Mouse (Mus musculus): Measurements from ENCODE around the gene Klk1b9.
"Not testable (repeated sequence)": the region's sequence is repeated elsewhere in the genome, so short reads cannot be mapped to it uniquely, and the experiment has no call there.

The Klk1b9 gene

GRCm38 (mm10) chr7:43975761-43976160 is at the start of gene Klk1b9:
Gene Klk1b9, plus strand, starts transcription at chr7:43976061.
- TF ChIP-seq GATA4 (IDR thresholded peaks at IDR 0.05; ENCODE audit: insufficient replicate concordance, low read length) = not testable (repeated sequence)

GRCm38 (mm10) chr7:43928521-43928920 is 47.3 kb upstream of the Klk1b9 start:
- no peak for TF ChIP-seq GATA4 (IDR thresholded peaks at IDR 0.05; ENCODE audit: insufficient replicate concordance, low read length)

- TF ChIP-seq GATA4 (IDR thresholded peaks at IDR 0.05; ENCODE audit: insufficient replicate concordance, low read length) = no peak
Observed at GRCm38 (mm10) chr7:43932337-43932736, 43.5 kb upstream of the Klk1b9 start.

DNA sequence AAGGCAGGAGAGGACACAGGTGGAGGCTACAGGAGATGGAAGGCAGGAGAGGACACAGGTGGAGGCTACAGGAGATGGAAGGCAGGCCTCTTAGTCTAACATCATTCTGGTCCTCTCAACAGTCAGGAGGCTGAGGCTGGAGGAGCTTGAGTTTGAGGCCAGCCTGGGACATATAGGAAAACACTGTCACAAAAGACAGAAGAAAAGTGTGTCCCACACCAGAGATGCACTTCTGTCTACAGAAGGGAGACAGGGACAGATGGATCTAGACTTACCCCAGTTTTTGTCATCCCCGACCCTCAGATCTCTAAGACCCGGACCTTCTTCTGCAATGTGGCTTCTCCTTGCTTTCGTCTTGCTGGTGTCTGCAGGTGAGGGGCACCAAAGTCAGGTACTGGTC is 42.4 kb upstream of the Klk1b9 start, which contains the start of gene Klk15:
Klk15 (plus strand) TSS at position 301 of the 400 bp plus-strand sequence.
- TF ChIP-seq GATA4 (IDR thresholded peaks at IDR 0.05; ENCODE audit: insufficient replicate concordance, low read length) = no peak

- no peak for TF ChIP-seq GATA4 (IDR thresholded peaks at IDR 0.05; ENCODE audit: insufficient replicate concordance, low read length)
Observed at GRCm38 (mm10) chr7:43934747-43935146, 41.1 kb upstream of the Klk1b9 start.

GRCm38 (mm10) chr7:43936551-43936950 is 39.3 kb upstream of the Klk1b9 start:
- no peak for TF ChIP-seq GATA4 (IDR thresholded peaks at IDR 0.05; ENCODE audit: insufficient replicate concordance, low read length)

- no peak for TF ChIP-seq GATA4 (IDR thresholded peaks at IDR 0.05; ENCODE audit: insufficient replicate concordance, low read length)
Observed at GRCm38 (mm10) chr7:43944727-43945264, 31.1 kb upstream of the Klk1b9 start.

GRCm38 (mm10) chr7:43950364-43950763 is 25.5 kb upstream of the Klk1b9 start, which contains the start of gene Klk1b8:
Gene Klk1b8, plus strand, starts transcription at chr7:43950664.
- no peak for TF ChIP-seq GATA4 (IDR thresholded peaks at IDR 0.05; ENCODE audit: insufficient replicate concordance, low read length)

DNA sequence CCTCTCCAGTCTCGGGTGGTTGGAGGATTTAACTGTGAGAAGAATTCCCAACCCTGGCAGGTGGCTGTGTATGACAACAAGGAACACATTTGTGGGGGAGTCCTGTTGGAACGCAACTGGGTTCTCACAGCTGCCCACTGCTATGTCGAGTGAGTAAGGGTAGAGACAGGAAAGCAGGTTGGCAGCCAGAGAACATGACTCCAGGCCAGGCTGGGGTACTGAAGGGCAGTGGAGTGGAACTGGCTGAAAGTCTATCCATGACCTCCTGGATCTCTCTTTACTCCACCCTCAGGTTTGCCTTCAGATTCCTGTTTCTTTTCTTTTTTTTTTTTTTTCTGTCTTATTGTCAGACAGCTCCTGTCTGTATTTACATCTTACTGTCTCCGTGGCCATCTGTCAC is 23.2 kb upstream of the Klk1b9 start:
- TF ChIP-seq GATA4 (IDR thresholded peaks at IDR 0.05; ENCODE audit: insufficient replicate concordance, low read length) = no peak

- TF ChIP-seq GATA4 (IDR thresholded peaks at IDR 0.05; ENCODE audit: insufficient replicate concordance, low read length) = no peak
Observed at GRCm38 (mm10) chr7:43966451-43966850, 9.4 kb upstream of the Klk1b9 start, which contains the start of gene Klk1b1. Gene Klk1b1, plus strand, starts transcription at chr7:43966751.

DNA sequence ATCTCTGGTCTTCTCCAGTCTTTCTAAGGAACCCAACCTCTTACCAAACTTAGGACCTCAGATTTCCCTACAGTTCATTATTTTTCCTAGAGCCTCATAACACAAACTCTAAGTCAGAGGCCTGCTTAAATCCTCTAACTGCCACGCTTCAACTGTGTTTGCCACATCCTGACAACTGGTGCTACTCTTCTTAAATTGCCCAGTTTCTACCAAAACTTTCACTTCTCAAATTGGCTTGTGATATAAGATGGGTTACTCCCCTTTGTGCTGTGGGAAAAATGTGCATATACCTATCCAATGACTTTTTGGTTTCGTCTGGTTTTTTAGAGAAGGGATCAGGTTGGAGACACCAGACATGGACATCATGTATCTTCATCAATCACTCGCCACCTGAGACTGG is 8.8 kb upstream of the Klk1b9 start:
- no peak for TF ChIP-seq GATA4 (IDR thresholded peaks at IDR 0.05; ENCODE audit: insufficient replicate concordance, low read length)

DNA sequence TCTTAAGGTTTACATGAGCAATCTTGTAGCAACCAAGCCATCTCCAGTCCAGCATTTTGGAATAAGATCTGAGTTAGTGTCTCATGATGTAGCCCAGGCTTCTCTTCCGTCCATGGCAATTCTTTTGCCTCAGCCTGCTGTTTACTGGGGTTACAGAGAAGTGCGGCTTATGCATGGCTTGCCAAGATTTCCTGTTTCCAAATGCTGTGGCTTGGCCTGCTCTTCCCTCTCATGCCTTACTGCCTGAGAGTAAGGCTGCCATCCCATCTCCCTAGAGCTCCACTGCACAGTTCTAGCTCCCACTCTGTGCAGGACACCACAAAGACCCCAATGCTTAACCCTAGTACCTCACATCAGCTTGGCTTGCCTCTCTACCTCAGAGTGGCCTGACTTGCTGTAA is 8.2 kb upstream of the Klk1b9 start:
- no peak for TF ChIP-seq GATA4 (IDR thresholded peaks at IDR 0.05; ENCODE audit: insufficient replicate concordance, low read length)

GRCm38 (mm10) chr7:43985657-43986056 is 9.8 kb downstream of the Klk1b9 start:
- TF ChIP-seq GATA4 (IDR thresholded peaks at IDR 0.05; ENCODE audit: insufficient replicate concordance, low read length) = no peak

DNA sequence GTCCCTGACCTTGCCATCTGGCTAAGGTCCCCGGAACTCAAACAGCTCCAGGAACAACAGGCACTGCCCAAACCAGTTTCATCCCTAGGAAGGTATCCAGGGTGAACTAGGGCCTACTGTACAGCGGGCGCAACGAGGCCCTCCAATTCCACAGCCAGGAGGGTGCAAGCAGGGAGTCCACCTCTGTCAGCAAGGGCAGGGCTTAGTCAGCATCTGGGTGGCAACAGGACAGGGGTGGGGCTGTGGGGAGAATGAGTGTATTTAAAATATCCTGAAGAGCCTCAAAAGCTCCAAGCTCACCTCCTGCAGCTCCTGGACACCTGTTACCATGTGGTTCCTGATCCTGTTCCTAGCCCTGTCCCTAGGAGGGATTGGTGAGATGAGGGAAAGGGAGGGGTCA is 19.7 kb downstream of the Klk1b9 start, which contains the start of gene Klk1b11:
Klk1b11 (plus strand) TSS at position 301 of the 400 bp plus-strand sequence.
- TF ChIP-seq GATA4 (IDR thresholded peaks at IDR 0.05; ENCODE audit: insufficient replicate concordance, low read length) = not testable (repeated sequence)

DNA sequence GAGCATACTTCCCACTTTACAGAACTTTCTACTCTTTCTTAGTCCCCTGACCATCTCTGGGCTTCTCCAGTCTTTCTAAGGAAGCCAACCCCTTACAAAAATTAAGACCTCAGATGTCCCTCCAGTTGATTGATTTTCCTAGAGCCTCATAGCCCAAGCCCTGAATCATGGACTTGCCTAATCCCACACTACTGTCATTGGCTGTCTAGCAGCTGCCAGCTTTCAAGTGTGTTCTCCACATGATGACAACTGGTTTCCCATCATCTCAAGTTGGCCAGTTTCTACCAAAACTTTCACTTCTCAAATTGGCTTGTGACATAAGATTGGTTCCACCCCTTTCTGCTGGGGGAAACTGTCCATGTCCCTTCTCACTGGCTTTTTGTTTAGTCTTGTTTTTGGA is 29.0 kb downstream of the Klk1b9 start:
- no peak for TF ChIP-seq GATA4 (IDR thresholded peaks at IDR 0.05; ENCODE audit: insufficient replicate concordance, low read length)

DNA sequence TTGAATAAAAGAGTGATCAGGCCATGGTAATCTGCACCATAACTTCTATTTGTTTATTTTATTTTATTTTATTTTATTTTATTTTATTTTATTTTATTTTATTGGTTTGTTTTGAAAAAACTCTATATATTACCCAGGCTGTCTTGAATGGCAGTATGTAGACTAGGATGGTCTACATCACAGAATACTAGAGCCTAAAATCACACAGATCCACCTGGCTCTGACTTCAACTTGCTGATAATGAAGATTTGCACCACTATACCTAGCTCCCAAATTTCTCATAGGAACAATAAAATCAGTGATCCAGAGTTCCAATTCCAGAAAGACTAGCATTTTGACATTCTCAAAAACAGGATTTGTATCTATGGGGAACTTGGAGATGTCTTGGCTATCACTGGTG is 36.0 kb downstream of the Klk1b9 start, which contains the start of gene Klk1b26:
Klk1b26 (plus strand) TSS at position 301 of the 400 bp plus-strand sequence.
- not testable (repeated sequence) for TF ChIP-seq GATA4 (IDR thresholded peaks at IDR 0.05; ENCODE audit: insufficient replicate concordance, low read length)

DNA sequence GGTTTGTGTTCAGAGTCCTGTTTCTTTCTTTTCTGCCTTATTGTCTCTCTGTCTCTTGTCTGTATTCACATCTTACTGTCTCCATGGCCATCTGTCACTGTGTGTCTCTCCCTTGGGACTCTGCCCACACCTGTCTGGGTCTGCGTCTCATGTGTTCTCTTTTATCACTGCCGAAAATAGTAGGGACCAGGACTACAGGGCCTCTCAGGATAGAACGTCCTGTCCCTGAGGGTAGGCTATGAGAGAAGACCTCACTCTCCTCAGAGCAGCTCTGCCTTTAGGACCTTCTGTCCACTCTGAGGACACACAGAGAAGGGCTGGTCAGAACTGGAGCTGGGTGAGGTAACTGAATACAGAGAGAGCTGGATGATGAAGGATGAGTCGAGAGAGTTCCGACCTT is 39.2 kb downstream of the Klk1b9 start:
- TF ChIP-seq GATA4 (IDR thresholded peaks at IDR 0.05; ENCODE audit: insufficient replicate concordance, low read length) = no peak
